Mouse (Mus musculus) CH12.LX (cell line): Measurements from ENCODE around the gene Abat.

Experiments used
- BHLHE40 ChIP-seq: IDR thresholded peaks from 2 replicates; pipeline ENCODE4 v1.6.1; 2011; ENCODE audit warnings: mild to moderate bottlenecking, low read depth, low read length, improper control_type of control experiment
- CHD1 ChIP-seq: IDR thresholded peaks from 2 replicates; pipeline ENCODE4 v1.6.1; 2012; ENCODE audit warnings: low read depth, low read length, improper control_type of control experiment, inconsistent platforms
- CHD2 ChIP-seq: IDR thresholded peaks from 2 replicates; pipeline ENCODE4 v1.6.1; 2011; ENCODE audit warnings: low read length, improper control_type of control experiment
- CTCF ChIP-seq, 2 experiments: IDR thresholded peaks in 1 of 2; conservative IDR thresholded peaks in 1 of 2; 2 replicates each; pipeline ENCODE4 v1.5.1; 2011 to 2012; ENCODE audit warnings: low read depth in 2 of 2, low read length in 2 of 2, improper control_type of control experiment in 1 of 2, inconsistent platforms in 1 of 2, mild to moderate bottlenecking in 1 of 2, moderate library complexity in 1 of 2
- ELF1 ChIP-seq: IDR thresholded peaks from 2 replicates; pipeline ENCODE4 v1.6.1; 2014; ENCODE audit warnings: low read depth, mild to moderate bottlenecking, inconsistent platforms, low read length, improper control_type of control experiment
- MAFK ChIP-seq: IDR thresholded peaks from 2 replicates; pipeline ENCODE4 v1.6.1; 2011; ENCODE audit warnings: low read length, improper control_type of control experiment; ENCODE audit not compliant: insufficient replicate concordance
- MEF2A ChIP-seq: IDR thresholded peaks from 2 replicates; pipeline ENCODE4 v1.6.1; 2014; ENCODE audit warnings: low read depth, mild to moderate bottlenecking, inconsistent platforms, low read length, improper control_type of control experiment, borderline replicate concordance
- MYC ChIP-seq: IDR thresholded peaks from 2 replicates; pipeline ENCODE4 v1.6.1; 2011; ENCODE audit warnings: low read depth, mild to moderate bottlenecking, improper control_type of control experiment, low read length
- POLR2A ChIP-seq: IDR thresholded peaks from 2 replicates; pipeline ENCODE4 v1.6.1; 2011; ENCODE audit warnings: low read depth, mild to moderate bottlenecking, improper control_type of control experiment, low read length
- POLR2AphosphoS2 ChIP-seq: IDR thresholded peaks from 2 replicates; pipeline ENCODE4 v1.6.1; 2011; ENCODE audit warnings: low read depth, low read length, improper control_type of control experiment
- SIN3A ChIP-seq: IDR thresholded peaks from 2 replicates; pipeline ENCODE4 v1.6.1; 2012; ENCODE audit warnings: low read length, improper control_type of control experiment, inconsistent platforms
- TBP ChIP-seq: conservative IDR thresholded peaks from 2 replicates; pipeline ENCODE4 v1.6.1; 2011; ENCODE audit warnings: low read depth, low read length, improper control_type of control experiment
- ZC3H11A ChIP-seq: IDR thresholded peaks from 2 replicates; pipeline ENCODE4 v1.6.1; 2012; ENCODE audit warnings: low read depth, mild to moderate bottlenecking, inconsistent platforms, low read length, improper control_type of control experiment

DNA sequence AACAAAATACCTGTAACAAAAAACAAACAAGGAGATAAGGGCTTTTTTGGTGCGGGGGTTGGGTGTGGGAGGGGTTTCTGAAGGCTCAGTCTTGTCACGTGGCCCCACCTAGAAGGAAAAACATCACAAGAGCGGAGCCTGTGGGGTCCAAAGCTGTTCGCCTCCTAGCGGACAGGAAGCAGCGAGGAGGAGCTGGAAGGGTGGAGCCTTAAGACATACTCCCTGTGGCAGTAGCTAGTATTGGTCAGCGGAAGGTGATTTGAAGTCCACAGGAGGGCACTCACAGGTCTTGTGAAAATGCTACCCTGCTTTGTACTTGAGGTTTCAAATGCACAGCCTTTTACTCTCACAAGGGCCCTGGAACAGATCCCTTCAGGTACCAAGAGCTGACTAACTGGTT lies 19.7 kb downstream of the Abat start:
- TF ChIP-seq CHD1 = no peak
- no peak for TF ChIP-seq BHLHE40
- TF ChIP-seq POLR2AphosphoS2 = no peak
- no peak for TF ChIP-seq ZC3H11A
- TF ChIP-seq CTCF (conservative IDR thresholded peaks at IDR 0.05 in 1 of 2, IDR thresholded peaks at IDR 0.05 in 1 of 2; ENCODE audit: low read depth in 2 of 2, low read length in 2 of 2) = no peak
- no peak for TF ChIP-seq MEF2A
- TF ChIP-seq POLR2A = no peak
- no peak for TF ChIP-seq MYC
- no peak for TF ChIP-seq TBP
- TF ChIP-seq MAFK = no peak
- no peak for TF ChIP-seq CHD2
- TF ChIP-seq SIN3A = no peak
- no peak for TF ChIP-seq ELF1
